In the genomic region with DNA sequence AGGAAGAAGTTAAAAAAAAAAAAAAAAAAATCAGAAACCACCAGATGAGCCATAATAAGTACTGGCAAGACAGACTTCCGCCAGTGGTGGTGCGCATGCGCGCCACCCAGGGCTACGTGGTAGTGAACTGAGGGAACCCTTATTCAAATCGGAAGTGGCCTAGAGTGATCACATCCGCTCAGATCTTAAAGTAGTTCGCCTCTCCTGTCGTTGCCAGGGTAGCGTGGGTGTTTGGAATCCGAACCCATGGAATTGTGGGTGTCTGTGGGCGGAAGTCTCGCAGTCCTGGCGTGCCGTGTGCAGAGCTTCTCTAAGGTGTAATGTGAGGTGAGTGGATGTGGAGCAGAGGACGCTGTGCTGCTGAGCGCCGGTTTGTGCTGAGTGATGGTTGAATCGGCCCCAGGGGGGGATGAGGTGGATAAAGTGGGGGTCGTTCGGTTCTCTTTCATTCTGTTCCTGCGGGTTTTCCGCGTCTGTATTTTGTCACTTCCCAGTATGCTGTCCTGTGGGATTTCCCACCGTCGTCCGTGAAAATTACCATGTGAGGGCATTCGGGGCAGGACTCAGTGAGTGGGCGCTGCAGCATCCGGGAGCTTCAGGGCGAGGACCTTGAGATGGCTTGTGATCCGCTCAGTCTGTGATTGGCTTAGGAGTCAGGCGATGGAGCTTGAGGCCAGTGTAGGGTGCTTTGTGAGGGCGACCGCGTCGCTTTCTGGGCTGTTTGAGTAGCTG, we compare ENCODE assay signal across 8 mouse cellular contexts. TPM values are rescaled to one million over a fixed set of nuclear protein-coding genes. Genes with fewer than 3 reads are reported as not detected.
DNase-seq lines count a peak whose midpoint lies in the region; ATAC-seq and TF ChIP-seq lines count a peak whose summit lies in the region.

A gene (plus strand): TSS at position 171 of the 732 bp plus-strand sequence.

- peak; percentile 98 for ATAC-seq in embryonic facial prominence, embryonic 14.5 days (ENCODE audit: low read depth)
- peak; percentile 99 for ATAC-seq in limb, embryonic 13.5 days (ENCODE audit: low FRiP score, low read depth)
- ATAC-seq in midbrain, embryonic 16.5 days = peak; percentile 99

- peak within 1 kb of the TSS; percentile 88 for H3K27ac ChIP-seq in embryonic facial prominence, embryonic 14.5 days (replicated peaks; ENCODE audit: low read depth, low read length)
- H3K27ac ChIP-seq in heart, adult 2 months = peak within 1 kb of the TSS; percentile 88
- H3K27ac ChIP-seq in limb, embryonic 13.5 days = peak within 1 kb of the TSS; percentile 86
- peak within 1 kb of the TSS; percentile 91 for H3K27ac ChIP-seq in midbrain, embryonic 16.5 days (ENCODE audit: low read length)

- no peaks in the 10 kb centered on the region for H3K79me2 ChIP-seq in heart, adult 2 months (replicated peaks; ENCODE audit: control insufficient read depth, insufficient read depth, low read length)

- peaks cover 24% of the 10 kb centered on the region for H3K36me3 ChIP-seq in embryonic facial prominence, embryonic 14.5 days (ENCODE audit: control insufficient read depth, insufficient read depth, low read length)
- no peaks in the 10 kb centered on the region; the same call in 1 of the 2 replicates for H3K36me3 ChIP-seq in heart, adult 2 months (ENCODE audit: control insufficient read depth, insufficient read depth, low read length)
- H3K36me3 ChIP-seq in limb, embryonic 13.5 days = peaks cover 22% of the 10 kb centered on the region
- peaks cover 13% of the 10 kb centered on the region for H3K36me3 ChIP-seq in midbrain, embryonic 16.5 days (ENCODE audit: control insufficient read depth, insufficient read depth, low read length)

- H3K4me2 ChIP-seq in embryonic facial prominence, embryonic 14.5 days (ENCODE audit: low read depth, low read length) = peak within 1 kb of the TSS; percentile 73
- H3K4me2 ChIP-seq in limb, embryonic 13.5 days (replicated peaks) = peak within 1 kb of the TSS; percentile 78
- H3K4me2 ChIP-seq in midbrain, embryonic 16.5 days (ENCODE audit: low read length) = peak within 1 kb of the TSS; percentile 76

- under 1% methylated on average over 37 of the region's 37 CpGs for WGBS in embryonic facial prominence, embryonic 14.5 days
- under 1% methylated on average over 37 of the region's 37 CpGs for WGBS in heart, adult 2 months
- WGBS in limb, embryonic 13.5 days = under 1% methylated on average over 37 of the region's 37 CpGs
- WGBS in midbrain, embryonic 16.5 days = 0% methylated on average over 37 of the region's 37 CpGs

- no peaks in the 10 kb centered on the region for H3K9me3 ChIP-seq in embryonic facial prominence, embryonic 14.5 days (ENCODE audit: control insufficient read depth, low read length)
- no peaks in the 10 kb centered on the region for H3K9me3 ChIP-seq in limb, embryonic 13.5 days
- H3K9me3 ChIP-seq in midbrain, embryonic 16.5 days (replicated peaks; ENCODE audit: control insufficient read depth, low read length, poor library complexity, severe bottlenecking) = no peaks in the 10 kb centered on the region

- H3K4me1 ChIP-seq in embryonic facial prominence, embryonic 14.5 days (ENCODE audit: control insufficient read depth, insufficient read depth, low read length) = peaks cover 6% of the 10 kb centered on the region
- H3K4me1 ChIP-seq in heart, adult 2 months (ENCODE audit: control insufficient read depth, insufficient read depth, low read length) = peaks cover 7% of the 10 kb centered on the region
- H3K4me1 ChIP-seq in limb, embryonic 13.5 days = peaks cover 14% of the 10 kb centered on the region
- H3K4me1 ChIP-seq in midbrain, embryonic 16.5 days (ENCODE audit: control insufficient read depth, insufficient read depth, low read length) = peaks cover 22% of the 10 kb centered on the region

- peak; percentile 84 for TF ChIP-seq EP300 in heart, adult 2 months (IDR thresholded peaks at IDR 0.05; ENCODE audit: insufficient read depth, low read depth, low read length)

- H3K9ac ChIP-seq in embryonic facial prominence, embryonic 14.5 days (ENCODE audit: low read depth, low read length) = peak within 1 kb of the TSS; percentile 85
- H3K9ac ChIP-seq in heart, adult 2 months (ENCODE audit: low read depth, low read length) = peak within 1 kb of the TSS; percentile 41
- peak within 1 kb of the TSS; percentile 79 for H3K9ac ChIP-seq in limb, embryonic 13.5 days
- H3K9ac ChIP-seq in midbrain, embryonic 16.5 days (ENCODE audit: low read depth, low read length) = peak within 1 kb of the TSS; percentile 90

- intact Hi-C loops in heart, adult 2 months (cut with DNase I) = loop anchor here (2.0 to 10.0 kb wide), 6 partner anchors 17 to 315 kb away; a partner anchor contains a TSS

- no peak for TF ChIP-seq CTCF in heart, adult 2 months (IDR thresholded peaks at IDR 0.05)

- H3K27me3 ChIP-seq in embryonic facial prominence, embryonic 14.5 days (replicated peaks; ENCODE audit: control insufficient read depth, insufficient read depth, low read length) = no peaks in the 10 kb centered on the region
- H3K27me3 ChIP-seq in heart, adult 2 months (ENCODE audit: control insufficient read depth, insufficient read depth, low read length) = no peaks in the 10 kb centered on the region
- H3K27me3 ChIP-seq in limb, embryonic 13.5 days = no peaks in the 10 kb centered on the region
- H3K27me3 ChIP-seq in midbrain, embryonic 16.5 days (ENCODE audit: control insufficient read depth, insufficient read depth, low read depth, low read length) = no peaks in the 10 kb centered on the region

- DNase-seq in 3T3-L1 (ENCODE audit: low read depth, low spot score) = peak; percentile 98
- DNase-seq in adrenal gland, postnatal 4 days (ENCODE audit: low spot score in 2 of 2) = peak; percentile 67 to 78
- peak; percentile 99 for DNase-seq in embryonic facial prominence, embryonic 14.5 days (ENCODE audit: low spot score)
- DNase-seq in heart, adult 2 months = peak; percentile 87 to 93
- DNase-seq in kidney, adult 8-10 months = peak; percentile 92 to 96
- peak; percentile 55 to 85 for DNase-seq in spleen, postnatal 10 days (ENCODE audit: low spot score in 2 of 2)

- TF ChIP-seq POLR2A in heart, adult 2 months (IDR thresholded peaks at IDR 0.05; ENCODE audit: insufficient read depth, low read depth, low read length) = peak; percentile 74

- peak within 1 kb of the TSS; percentile 81 for H3K4me3 ChIP-seq in embryonic facial prominence, embryonic 14.5 days (ENCODE audit: low read depth, low read length)
- peak within 1 kb of the TSS; percentile 84 for H3K4me3 ChIP-seq in heart, adult 2 months
- peak within 1 kb of the TSS; percentile 72 for H3K4me3 ChIP-seq in limb, embryonic 13.5 days
- H3K4me3 ChIP-seq in midbrain, embryonic 16.5 days (ENCODE audit: low read depth, low read length) = peak within 1 kb of the TSS; percentile 71

RNA-seq across cellular contexts. Expression of the gene that starts here (rescaled TPM):
- total RNA-seq in adrenal gland, postnatal 4 days (2021) = 10 to 100 TPM; 17.6 to 18.9 TPM
- polyA plus RNA-seq in embryonic facial prominence, embryonic 14.5 days (2014; fragmentation: Nextera tagmentation; extraction: Ambion mirVana) = 13.0 and 14.4 TPM in 2 replicates
- 1 to 10 TPM; 3.8 to 5.9 TPM for total RNA-seq in heart, adult 2 months (2021)
- polyA plus RNA-seq in heart, adult 2 months (2012; rRNA removed) = 1.4 and 3.3 TPM in 2 replicates
- polyA plus RNA-seq in limb, embryonic 13.5 days (2015; fragmentation: Nextera tagmentation; extraction: Ambion mirVana) = 14.4 and 15.4 TPM in 2 replicates
- 15.6 and 17.1 TPM in 2 replicates for polyA plus RNA-seq in midbrain, embryonic 16.5 days (2015; fragmentation: Nextera tagmentation; extraction: Ambion mirVana)

Comparison
In these comparisons a context has a peak if more than half of its experiments do, and no peak if none do; other contexts are left out.
1. Peak in every context shown above with its lines: DNase-seq, ATAC-seq, H3K4me3 ChIP-seq and H3K27ac ChIP-seq.